9 mouse cellular contexts compared by ENCODE assay signal in genomic region chrX:74248651-74249050, GRCm38 (mm10). TPM values are rescaled to one million over a fixed set of nuclear protein-coding genes. Genes with fewer than 3 reads are reported as not detected.
DNase-seq lines count a peak whose midpoint lies in the region; ATAC-seq and TF ChIP-seq lines count a peak whose summit lies in the region.
"Had no signal": no experiment of that assay in that cellular context is flagged by ENCODE, and none has a peak within 500 bp of the region (broad histone marks: within the 10 kb centered on the region; RNA-seq: fewer than 3 reads in every experiment).

No protein-coding gene starts in this region.

- no peaks in the 10 kb centered on the region for H3K36me3 ChIP-seq in embryonic facial prominence, embryonic 12.5 days
- no peaks in the 10 kb centered on the region for H3K36me3 ChIP-seq in hindbrain, embryonic 15.5 days
- H3K36me3 ChIP-seq in limb, embryonic 12.5 days: no peaks in the 10 kb centered on the region
- H3K36me3 ChIP-seq in midbrain, embryonic 16.5 days (ENCODE audit: control insufficient read depth, insufficient read depth, low read length): no peaks in the 10 kb centered on the region
- H3K36me3 ChIP-seq in thymus, adult 2 months (ENCODE audit: control insufficient read depth, insufficient read depth, low read length): no peaks in the 10 kb centered on the region

- H3K4me1 ChIP-seq in embryonic facial prominence, embryonic 12.5 days: peaks cover 4% of the 10 kb centered on the region; the same call in 1 of the 2 replicates
- H3K4me1 ChIP-seq in hindbrain, embryonic 15.5 days (replicated peaks): peaks cover 12% of the 10 kb centered on the region
- peaks cover 8% of the 10 kb centered on the region; the same call in 1 of the 2 replicates for H3K4me1 ChIP-seq in limb, embryonic 12.5 days (replicated peaks)
- peaks cover 9% of the 10 kb centered on the region; the same call in 1 of the 2 replicates for H3K4me1 ChIP-seq in midbrain, embryonic 16.5 days (ENCODE audit: control insufficient read depth, insufficient read depth, low read length)
- H3K4me1 ChIP-seq in thymus, adult 2 months (replicated peaks; ENCODE audit: control insufficient read depth, insufficient read depth, low read length): peaks cover 15% of the 10 kb centered on the region; the same call in 1 of the 2 replicates

- H3K9me3 ChIP-seq in embryonic facial prominence, embryonic 12.5 days: no peaks in the 10 kb centered on the region
- no peaks in the 10 kb centered on the region for H3K9me3 ChIP-seq in hindbrain, embryonic 15.5 days
- H3K9me3 ChIP-seq in limb, embryonic 12.5 days: no peaks in the 10 kb centered on the region
- no peaks in the 10 kb centered on the region for H3K9me3 ChIP-seq in midbrain, embryonic 16.5 days (replicated peaks; ENCODE audit: control insufficient read depth, low read length, poor library complexity, severe bottlenecking)

- H3K27me3 ChIP-seq in embryonic facial prominence, embryonic 12.5 days: no peaks in the 10 kb centered on the region
- no peaks in the 10 kb centered on the region for H3K27me3 ChIP-seq in hindbrain, embryonic 15.5 days
- H3K27me3 ChIP-seq in limb, embryonic 12.5 days: no peaks in the 10 kb centered on the region
- no peaks in the 10 kb centered on the region for H3K27me3 ChIP-seq in midbrain, embryonic 16.5 days (ENCODE audit: control insufficient read depth, insufficient read depth, low read depth, low read length)
- no peaks in the 10 kb centered on the region for H3K27me3 ChIP-seq in thymus, adult 2 months (ENCODE audit: control insufficient read depth, insufficient read depth, low read length)
- H3K27me3 ChIP-seq: Patski had no signal

- 0 out of 2 replicates have a peak, but pooled peaks have one; percentile 11 for ATAC-seq in embryonic facial prominence, embryonic 12.5 days (ENCODE audit: insufficient number of reproducible peaks, insufficient read depth, low FRiP score, low TSS enrichment)
- ATAC-seq in hindbrain, embryonic 15.5 days (ENCODE audit: low FRiP score, low read depth): no peak
- ATAC-seq in limb, embryonic 12.5 days (ENCODE audit: insufficient number of reproducible peaks, insufficient read depth, low FRiP score, low TSS enrichment, low read depth): no peak
- no peak for ATAC-seq in midbrain, embryonic 16.5 days
- ATAC-seq: Patski had no signal

- H3K9ac ChIP-seq in embryonic facial prominence, embryonic 12.5 days: no peak overlapping the region
- H3K9ac ChIP-seq in hindbrain, embryonic 15.5 days: no peak overlapping the region
- no peak overlapping the region for H3K9ac ChIP-seq in limb, embryonic 12.5 days (replicated peaks)
- no peak overlapping the region for H3K9ac ChIP-seq in midbrain, embryonic 16.5 days (ENCODE audit: low read depth, low read length)

- WGBS in embryonic facial prominence, embryonic 12.5 days: 18% methylated on average over 3 of the region's 3 CpGs
- WGBS in hindbrain, embryonic 15.5 days: 32% methylated on average over 3 of the region's 3 CpGs
- 9% methylated on average over 3 of the region's 3 CpGs for WGBS in limb, embryonic 12.5 days
- 13% methylated on average over 3 of the region's 3 CpGs for WGBS in midbrain, embryonic 16.5 days
- WGBS in thymus, adult 2 months: 5% methylated on average over 3 of the region's 3 CpGs

- H3K4me2 ChIP-seq in embryonic facial prominence, embryonic 12.5 days (replicated peaks): peak overlapping the region; percentile 53
- peak overlapping the region; percentile 67 for H3K4me2 ChIP-seq in hindbrain, embryonic 15.5 days
- H3K4me2 ChIP-seq in limb, embryonic 12.5 days: peak overlapping the region; percentile 58
- peak overlapping the region; percentile 61 for H3K4me2 ChIP-seq in midbrain, embryonic 16.5 days (ENCODE audit: low read length)

- peak; percentile 22 to 23 for DNase-seq in frontal cortex, postnatal 25 days (ENCODE audit: low spot score in 2 of 2)
- DNase-seq in frontal cortex, postnatal 14 days (ENCODE audit: low spot score in 2 of 2): no peak
- peak; percentile 46 to 61 for DNase-seq in adrenal gland, adult 18-20 months (ENCODE audit: low spot score in 2 of 2)
- peak; percentile 67 for DNase-seq in thymus, adult 2 months

- H3K4me3 ChIP-seq in embryonic facial prominence, embryonic 12.5 days: no peak overlapping the region; the same call in 1 of the 2 replicates
- no peak overlapping the region for H3K4me3 ChIP-seq in hindbrain, embryonic 15.5 days
- 0 out of 2 replicates have a peak overlapping the region, but pooled peaks have one; percentile 44 for H3K4me3 ChIP-seq in limb, embryonic 12.5 days (replicated peaks)
- no peak overlapping the region for H3K4me3 ChIP-seq in midbrain, embryonic 16.5 days (ENCODE audit: low read depth, low read length)
- no peak overlapping the region; the same call in 1 of the 2 replicates for H3K4me3 ChIP-seq in thymus, adult 2 months (ENCODE audit: control insufficient read depth, insufficient read depth, low read length)

- no peak for TF ChIP-seq POLR2A in thymus, adult 2 months (IDR thresholded peaks at IDR 0.05; ENCODE audit: control insufficient read depth, extremely low read depth, insufficient read depth, low read length, poor library complexity)

- peak overlapping the region; percentile 82 for H3K27ac ChIP-seq in embryonic facial prominence, embryonic 12.5 days
- H3K27ac ChIP-seq in hindbrain, embryonic 15.5 days (replicated peaks): no peak overlapping the region
- peak overlapping the region; percentile 77 for H3K27ac ChIP-seq in limb, embryonic 12.5 days
- H3K27ac ChIP-seq in midbrain, embryonic 16.5 days (ENCODE audit: low read length): no peak overlapping the region
- H3K27ac ChIP-seq in thymus, adult 2 months (ENCODE audit: control insufficient read depth, insufficient read depth, low read length): peak overlapping the region; percentile 45; the same call in 1 of the 2 replicates

- peak; percentile 59; the same call in 1 of the 2 replicates for TF ChIP-seq CTCF in thymus, adult 2 months (IDR thresholded peaks at IDR 0.05; ENCODE audit: borderline replicate concordance, control insufficient read depth, extremely low read depth, insufficient read depth, low read length, poor library complexity)

RNA-seq across cellular contexts. Expression of gene Flna, which starts 1.0 kb away (rescaled TPM):
- 100 to 1,000 TPM; 113 to 170 TPM for total RNA-seq in adrenal gland, adult 18-20 months (2021)
- 359 and 360 TPM in 2 replicates for polyA plus RNA-seq in embryonic facial prominence, embryonic 12.5 days (2016; fragmentation: Nextera tagmentation; extraction: Ambion mirVana)
- polyA plus RNA-seq in hindbrain, embryonic 15.5 days (2015; fragmentation: Nextera tagmentation; extraction: Ambion mirVana): 87.8 and 92.0 TPM in 2 replicates
- polyA plus RNA-seq in limb, embryonic 12.5 days (2016; fragmentation: Nextera tagmentation; extraction: Ambion mirVana): 311 and 345 TPM in 2 replicates
- polyA plus RNA-seq in midbrain, embryonic 16.5 days (2015; fragmentation: Nextera tagmentation; extraction: Ambion mirVana): 84.6 and 88.4 TPM in 2 replicates
- 476 and 498 TPM in 2 replicates for polyA plus RNA-seq in thymus, adult 2 months (2012; rRNA removed)

RNA-seq across cellular contexts. Expression of gene Emd, which starts 5.8 kb away (rescaled TPM):
- total RNA-seq in adrenal gland, adult 18-20 months (2021): 100 to 1,000 TPM in 1 of 2 experiments, 10 to 100 TPM in 1; 93.6 to 165 TPM
- 21.9 and 24.4 TPM in 2 replicates for polyA plus RNA-seq in embryonic facial prominence, embryonic 12.5 days (2016; fragmentation: Nextera tagmentation; extraction: Ambion mirVana)
- 14.5 and 16.7 TPM in 2 replicates for polyA plus RNA-seq in hindbrain, embryonic 15.5 days (2015; fragmentation: Nextera tagmentation; extraction: Ambion mirVana)
- 21.3 and 25.4 TPM in 2 replicates for polyA plus RNA-seq in limb, embryonic 12.5 days (2016; fragmentation: Nextera tagmentation; extraction: Ambion mirVana)
- polyA plus RNA-seq in midbrain, embryonic 16.5 days (2015; fragmentation: Nextera tagmentation; extraction: Ambion mirVana): 12.8 and 13.5 TPM in 2 replicates
- 97.7 and 111 TPM in 2 replicates for polyA plus RNA-seq in thymus, adult 2 months (2012; rRNA removed)

RNA-seq across cellular contexts. Expression of gene Rpl10, which starts 22.0 kb away (rescaled TPM):
- total RNA-seq in adrenal gland, adult 18-20 months (2021): 100 to 1,000 TPM; 395 to 419 TPM
- 745 and 775 TPM in 2 replicates for polyA plus RNA-seq in embryonic facial prominence, embryonic 12.5 days (2016; fragmentation: Nextera tagmentation; extraction: Ambion mirVana)
- polyA plus RNA-seq in hindbrain, embryonic 15.5 days (2015; fragmentation: Nextera tagmentation; extraction: Ambion mirVana): 396 and 404 TPM in 2 replicates
- 787 and 794 TPM in 2 replicates for polyA plus RNA-seq in limb, embryonic 12.5 days (2016; fragmentation: Nextera tagmentation; extraction: Ambion mirVana)
- 454 and 460 TPM in 2 replicates for polyA plus RNA-seq in midbrain, embryonic 16.5 days (2015; fragmentation: Nextera tagmentation; extraction: Ambion mirVana)
- 1,443 and 1,552 TPM in 2 replicates for polyA plus RNA-seq in thymus, adult 2 months (2012; rRNA removed)

RNA-seq across cellular contexts. Expression of gene Taz, which starts 33.1 kb away (rescaled TPM):
- 10 to 100 TPM; 64.6 to 81.8 TPM for total RNA-seq in adrenal gland, adult 18-20 months (2021)
- polyA plus RNA-seq in embryonic facial prominence, embryonic 12.5 days (2016; fragmentation: Nextera tagmentation; extraction: Ambion mirVana): 84.4 and 85.7 TPM in 2 replicates
- polyA plus RNA-seq in hindbrain, embryonic 15.5 days (2015; fragmentation: Nextera tagmentation; extraction: Ambion mirVana): 73.2 and 80.1 TPM in 2 replicates
- polyA plus RNA-seq in limb, embryonic 12.5 days (2016; fragmentation: Nextera tagmentation; extraction: Ambion mirVana): 90.9 and 94.9 TPM in 2 replicates
- 79.8 and 81.3 TPM in 2 replicates for polyA plus RNA-seq in midbrain, embryonic 16.5 days (2015; fragmentation: Nextera tagmentation; extraction: Ambion mirVana)
- polyA plus RNA-seq in thymus, adult 2 months (2012; rRNA removed): 94.6 and 111 TPM in 2 replicates

RNA-seq across cellular contexts. Expression of gene Dnase1l1, which starts 33.5 kb away (rescaled TPM):
- 10 to 100 TPM; 14.7 to 17.1 TPM for total RNA-seq in adrenal gland, adult 18-20 months (2021)
- 9.1 and 9.6 TPM in 2 replicates for polyA plus RNA-seq in embryonic facial prominence, embryonic 12.5 days (2016; fragmentation: Nextera tagmentation; extraction: Ambion mirVana)
- 4.4 and 4.7 TPM in 2 replicates for polyA plus RNA-seq in hindbrain, embryonic 15.5 days (2015; fragmentation: Nextera tagmentation; extraction: Ambion mirVana)
- polyA plus RNA-seq in limb, embryonic 12.5 days (2016; fragmentation: Nextera tagmentation; extraction: Ambion mirVana): 9.9 and 11.6 TPM in 2 replicates
- polyA plus RNA-seq in midbrain, embryonic 16.5 days (2015; fragmentation: Nextera tagmentation; extraction: Ambion mirVana): 2.8 and 4.3 TPM in 2 replicates
- polyA plus RNA-seq in thymus, adult 2 months (2012; rRNA removed): 10.3 and 15.0 TPM in 2 replicates

Comparison
In these comparisons a context has a peak if more than half of its experiments do, and no peak if none do; other contexts are left out.
1. DNase-seq: peak in frontal cortex, postnatal 25 days (2 of 2), adrenal gland, adult 18-20 months (2 of 2) and thymus, adult 2 months (single experiment); none in frontal cortex, postnatal 14 days (0 of 2).
2. H3K27ac ChIP-seq: peak in embryonic facial prominence, embryonic 12.5 days (single experiment), limb, embryonic 12.5 days (single experiment) and thymus, adult 2 months (single experiment); none in hindbrain, embryonic 15.5 days (single experiment) and midbrain, embryonic 16.5 days (single experiment).
3. Peak in every context shown above with its lines, with median percentiles within 50 percentile points of each other: H3K4me2 ChIP-seq.